Mouse (Mus musculus): ENCODE measurements around the gene Cdh18.
"Not testable (repeated sequence)": the region's sequence is repeated elsewhere in the genome, so short reads cannot be mapped to it uniquely, and the experiment has no call there.

Gene Cdh18

DNA sequence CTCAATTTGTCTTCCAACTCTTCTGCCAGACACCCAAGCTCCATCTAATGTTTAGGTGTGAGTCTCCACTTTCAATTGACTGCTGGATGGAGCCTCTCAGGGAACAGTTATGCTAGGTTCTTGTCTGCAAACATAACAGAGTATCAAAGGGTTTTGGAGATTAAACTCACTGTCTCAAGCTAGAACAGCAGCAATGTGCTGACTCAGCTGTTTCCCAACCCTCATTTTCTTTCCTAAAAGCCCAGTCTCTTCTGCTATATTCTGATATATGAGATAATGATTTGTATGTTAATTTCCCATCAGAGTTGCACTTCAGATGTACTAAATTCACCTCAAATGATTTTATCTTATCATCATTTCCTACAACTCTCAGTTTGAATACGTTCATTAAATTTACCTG, 398.4 kb downstream of the Cdh18 start:
- DNase-seq (ENCODE audit: low spot score): no peak

GRCm38 (mm10) chr15:22969424-22969823, 420.6 kb downstream of the Cdh18 start:
- DNase-seq (ENCODE audit: low spot score): no peak

GRCm38 (mm10) chr15:22980136-22980535, 431.3 kb downstream of the Cdh18 start:
- no peak for DNase-seq (ENCODE audit: low spot score)

DNA sequence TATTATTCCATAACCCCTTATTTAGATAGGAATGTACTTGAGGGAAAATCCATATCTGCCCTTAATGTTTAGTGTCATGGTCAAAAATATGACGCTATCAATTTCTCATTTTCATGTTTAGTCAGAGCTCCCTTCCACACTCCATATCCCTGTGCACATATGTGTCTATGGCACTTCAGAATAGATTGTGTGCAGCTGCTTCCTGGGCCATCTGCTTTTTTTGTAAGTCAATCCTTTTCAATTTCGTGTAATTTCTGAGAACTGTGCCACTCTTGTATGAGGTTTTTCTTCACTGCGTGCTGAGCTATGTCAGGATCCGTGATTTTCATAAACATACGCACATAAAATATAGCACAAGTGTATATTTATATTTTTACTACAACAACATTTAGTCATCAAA, 435.8 kb downstream of the Cdh18 start:
- no peak for DNase-seq (ENCODE audit: low spot score)

DNA sequence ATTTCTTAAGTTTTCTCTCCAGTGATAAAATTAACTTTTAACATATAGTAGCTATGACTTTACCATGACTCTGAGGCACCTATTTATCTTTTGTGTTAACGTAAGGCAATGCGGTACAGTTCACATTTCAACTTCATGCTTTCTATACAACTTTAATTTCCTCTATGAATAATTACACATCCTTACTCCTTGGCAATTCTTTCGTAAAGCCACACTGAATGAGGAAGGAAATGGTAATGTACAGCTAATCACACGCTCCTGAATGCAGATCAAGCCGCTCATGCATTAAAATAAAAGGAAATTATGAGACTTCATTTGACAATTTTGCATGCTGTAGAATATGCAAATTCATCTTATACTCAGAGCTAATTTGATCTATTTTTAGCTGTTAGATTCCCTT, 467.9 kb downstream of the Cdh18 start:
- no peak for DNase-seq (ENCODE audit: low spot score)

- DNase-seq (ENCODE audit: low spot score): no peak
These were observed 472.3 kb downstream of the Cdh18 start for GRCm38 (mm10) chr15:23021151-23021550.

GRCm38 (mm10) chr15:23022635-23023034, 473.8 kb downstream of the Cdh18 start:
- no peak for DNase-seq (ENCODE audit: low spot score)

DNA sequence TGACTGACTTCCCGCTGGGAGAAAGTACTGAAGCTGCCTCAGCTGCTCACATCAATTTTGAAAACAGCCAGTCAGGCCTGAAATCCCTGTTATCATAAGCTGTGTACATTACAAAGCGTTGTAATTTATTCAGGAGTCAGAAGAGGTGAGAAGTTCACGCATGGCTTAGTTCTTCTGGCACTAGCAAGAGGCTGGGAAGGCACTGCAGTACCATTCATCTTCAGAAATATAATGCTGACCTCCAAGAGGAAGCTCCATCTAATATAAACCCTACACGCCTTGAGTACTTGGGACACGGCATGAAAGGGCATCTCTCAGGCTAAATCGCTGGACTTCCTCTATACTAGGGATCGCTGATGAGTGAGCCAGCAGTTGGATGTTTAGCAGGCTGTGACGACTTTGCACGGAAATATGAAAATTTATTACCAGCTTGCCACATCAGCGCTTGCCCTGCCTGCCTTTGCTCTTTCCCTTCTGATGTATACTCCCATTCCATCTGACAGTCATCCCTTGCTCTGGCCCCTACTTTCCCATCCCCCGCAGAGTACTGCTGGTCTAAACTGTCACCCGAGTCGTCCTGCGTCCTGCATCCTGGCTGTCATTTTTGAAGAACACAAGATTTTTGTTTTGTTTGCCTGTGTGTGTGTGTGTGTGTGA, 486.9 kb downstream of the Cdh18 start:
- no peak for DNase-seq (ENCODE audit: low spot score)

DNA sequence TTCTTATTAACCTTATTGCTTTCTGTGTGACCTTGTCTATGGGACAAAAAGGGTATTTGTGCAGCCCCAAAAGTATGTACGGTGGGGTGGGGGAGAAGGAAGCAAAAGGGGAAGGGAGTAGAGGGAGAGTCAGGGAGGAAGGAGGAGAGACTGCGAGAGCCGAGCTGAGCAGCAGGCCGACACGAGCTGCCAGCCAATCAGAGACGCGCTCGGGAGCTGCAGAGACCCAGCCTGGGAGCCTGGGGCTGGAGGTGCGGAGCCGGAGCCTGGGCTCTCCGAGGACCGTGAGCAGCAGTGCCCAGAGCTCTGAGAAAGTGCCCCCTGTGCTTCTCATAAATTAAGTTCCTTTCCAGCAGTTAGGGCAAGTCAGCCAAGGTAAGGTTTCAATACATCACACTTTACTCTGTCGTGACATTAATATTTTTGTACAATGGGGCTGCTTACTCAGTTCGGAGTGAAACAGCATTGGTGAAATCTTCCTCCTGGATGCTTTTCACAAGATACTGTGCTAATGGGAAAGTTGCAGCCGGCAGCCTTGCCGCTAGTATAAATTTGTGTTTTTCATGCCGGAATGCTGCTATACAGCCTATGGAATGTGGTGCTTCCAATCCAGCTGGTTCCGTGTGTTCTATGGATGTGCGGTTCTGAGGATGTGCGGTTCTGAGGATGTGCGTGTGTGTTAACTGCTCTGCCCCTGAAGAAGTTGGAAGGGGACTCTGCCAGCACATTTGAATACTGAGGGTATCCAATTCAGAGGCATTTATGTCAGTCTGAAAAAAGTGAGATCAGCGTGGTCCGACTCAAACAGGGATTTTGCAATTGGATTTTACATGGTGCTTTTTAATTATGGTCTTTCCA, 487.6 kb downstream of the Cdh18 start:
- peak; percentile 8 for DNase-seq (ENCODE audit: low spot score)

- no peak for DNase-seq (ENCODE audit: low spot score)
These were observed 488.7 kb downstream of the Cdh18 start for GRCm38 (mm10) chr15:23037561-23037960.

GRCm38 (mm10) chr15:23046127-23046785, 497.4 kb downstream of the Cdh18 start:
- no peak for DNase-seq (ENCODE audit: low spot score)

DNA sequence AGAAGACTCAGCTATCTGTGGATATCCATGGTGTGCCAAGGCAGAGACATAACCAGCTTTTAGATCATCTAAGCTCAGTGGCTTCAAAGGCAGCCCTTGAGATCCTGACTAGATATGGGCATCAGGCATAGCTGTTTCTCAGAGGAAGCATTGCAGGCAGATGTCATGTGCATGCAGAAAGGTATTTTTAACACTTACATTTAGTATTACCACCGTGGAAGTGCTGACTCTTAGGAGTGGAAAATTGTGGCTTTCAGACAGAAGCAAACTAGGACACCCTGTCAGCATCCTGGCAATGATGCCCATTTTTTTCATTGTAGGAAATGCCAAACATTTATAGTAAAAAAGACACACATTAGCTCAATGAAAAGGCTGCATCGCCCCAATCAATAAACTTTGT, 503.2 kb downstream of the Cdh18 start:
- no peak for DNase-seq (ENCODE audit: low spot score)

DNA sequence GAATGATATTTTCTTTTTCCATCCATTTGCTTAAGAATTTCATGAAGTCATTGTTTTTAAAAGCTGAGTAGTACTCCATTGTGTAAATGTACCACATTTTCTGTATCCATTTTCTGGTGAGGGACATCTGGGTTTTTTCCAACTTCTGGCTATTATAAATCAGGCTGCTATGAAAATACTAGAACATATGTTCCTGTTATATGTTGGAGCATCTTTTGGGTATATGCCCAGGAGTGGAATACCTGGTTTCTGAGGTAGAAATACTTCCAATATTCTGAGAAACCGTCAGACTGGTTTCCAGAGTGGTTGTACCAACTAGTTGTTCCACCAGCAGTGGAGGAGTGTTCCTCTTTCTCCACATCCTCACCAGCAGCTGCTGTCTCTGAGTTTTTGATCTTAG, 536.5 kb downstream of the Cdh18 start:
- DNase-seq (ENCODE audit: low spot score): not testable (repeated sequence)

DNA sequence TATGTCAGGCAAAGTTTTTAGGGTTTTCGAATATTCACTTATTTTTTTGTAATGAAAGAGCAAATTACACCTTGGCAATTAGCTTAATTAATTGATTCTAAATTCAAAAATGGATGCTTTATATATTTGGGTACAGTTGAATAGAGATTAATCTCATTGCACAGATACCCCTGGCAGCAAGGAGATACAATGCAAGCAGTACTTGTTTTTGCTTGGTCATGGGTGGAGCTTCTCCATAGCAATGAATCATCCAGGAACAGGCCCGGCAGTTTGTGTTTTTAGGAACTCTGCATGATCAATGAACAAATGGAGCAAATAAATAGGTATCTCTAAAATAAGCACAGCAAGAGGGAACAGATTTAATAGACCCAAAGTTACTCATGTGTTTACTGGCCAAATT, 538.7 kb downstream of the Cdh18 start:
- no peak for DNase-seq (ENCODE audit: low spot score)

DNA sequence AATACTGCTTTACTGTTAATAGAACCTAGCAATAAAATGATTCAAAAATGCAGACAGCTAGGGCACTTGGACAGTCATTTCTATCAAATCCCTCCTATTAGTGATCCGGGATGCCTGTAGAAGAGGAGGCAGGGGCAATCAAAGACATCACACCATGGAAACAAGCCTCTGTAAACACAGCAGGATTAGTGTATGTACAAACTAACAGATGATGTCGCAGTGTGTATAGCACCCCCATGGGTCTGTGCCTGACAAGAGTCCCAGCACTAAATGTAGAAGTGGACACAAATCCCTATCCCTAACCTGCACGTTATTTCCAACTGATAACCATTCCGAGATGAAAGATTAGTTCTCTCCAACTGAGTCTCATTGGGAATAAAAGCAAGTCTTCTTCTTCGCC, 547.8 kb downstream of the Cdh18 start:
- DNase-seq (ENCODE audit: low spot score): no peak

- no peak for DNase-seq (ENCODE audit: low spot score)
These were observed 556.0 kb downstream of the Cdh18 start for GRCm38 (mm10) chr15:23104668-23105380.

DNA sequence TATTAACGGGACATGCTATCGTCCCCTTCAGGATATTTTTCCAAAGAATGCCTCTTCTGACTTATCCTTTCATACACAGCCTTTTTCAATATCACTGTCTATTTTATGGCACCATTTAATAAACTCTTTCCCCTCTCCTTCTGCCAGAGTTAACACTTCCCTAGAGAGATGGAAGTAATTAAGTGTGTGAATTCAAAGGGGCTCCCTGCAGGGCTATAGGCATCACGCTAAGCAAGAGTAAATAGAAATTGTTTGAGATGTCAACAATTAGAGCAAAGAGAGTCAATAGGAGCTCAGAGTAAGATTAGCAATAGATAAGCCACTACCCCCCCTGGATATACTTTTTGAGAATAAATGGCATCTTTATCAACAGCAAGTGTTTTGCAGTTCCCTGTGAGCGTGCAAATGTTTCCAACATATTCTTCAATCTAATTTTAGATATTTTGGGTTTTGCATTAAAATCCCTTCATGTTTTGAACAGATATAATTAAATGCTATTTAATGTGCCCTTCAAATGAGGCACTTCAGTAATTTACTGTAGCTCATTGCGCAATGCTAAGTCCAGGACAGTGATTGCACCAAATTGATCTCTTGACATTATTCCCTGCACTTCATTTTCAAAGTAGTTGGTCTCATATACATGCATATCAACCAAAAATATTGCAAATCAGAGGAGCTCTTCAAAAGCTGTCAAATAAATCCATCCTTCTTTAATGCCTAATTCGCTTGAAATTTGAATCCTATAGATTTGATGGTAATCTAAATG, 586.3 kb downstream of the Cdh18 start:
- DNase-seq (ENCODE audit: low spot score): no peak

DNA sequence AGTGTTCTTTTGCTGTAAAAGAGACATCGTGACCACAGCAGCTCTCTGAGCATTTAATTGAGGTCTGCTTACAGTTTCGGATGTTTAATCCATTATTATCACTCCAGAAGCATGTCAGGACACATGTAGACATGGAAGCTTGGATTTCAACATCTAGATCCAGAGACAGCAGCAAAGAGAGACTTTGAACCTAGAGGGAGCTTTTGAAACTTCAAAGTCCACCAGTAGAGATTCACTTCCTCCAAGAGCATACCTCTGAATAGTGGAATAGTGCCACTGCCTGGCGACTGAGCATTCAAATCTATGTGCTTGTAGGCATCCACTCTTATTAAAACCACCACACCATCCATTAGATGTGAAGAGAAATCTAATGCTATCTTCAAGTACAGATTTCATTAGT, 588.1 kb downstream of the Cdh18 start:
- no peak for DNase-seq (ENCODE audit: low spot score)

DNA sequence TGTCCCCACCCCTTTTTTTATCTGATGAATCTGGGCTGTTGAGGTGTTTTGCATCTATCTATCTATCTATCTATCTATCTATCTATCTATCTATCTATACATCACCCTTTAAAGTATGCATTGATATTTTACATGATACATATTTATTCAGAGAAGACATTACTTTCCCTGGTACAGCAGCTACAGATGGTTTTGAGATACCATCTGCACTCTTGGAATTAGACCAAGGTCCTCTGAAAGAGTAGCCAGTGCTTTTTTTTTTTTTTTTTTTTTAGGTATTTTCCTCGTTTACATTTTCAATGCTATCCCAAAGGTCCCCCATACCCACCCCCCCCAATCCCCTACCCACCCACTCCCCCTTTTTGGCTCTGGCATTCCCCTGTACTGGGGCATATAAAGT, 594.1 kb downstream of the Cdh18 start:
- DNase-seq (ENCODE audit: low spot score): not testable (repeated sequence)

GRCm38 (mm10) chr15:23155883-23156282, 607.1 kb downstream of the Cdh18 start:
- no peak for DNase-seq (ENCODE audit: low spot score)

GRCm38 (mm10) chr15:23164869-23165268, 616.0 kb downstream of the Cdh18 start:
- no peak for DNase-seq (ENCODE audit: low spot score)

DNA sequence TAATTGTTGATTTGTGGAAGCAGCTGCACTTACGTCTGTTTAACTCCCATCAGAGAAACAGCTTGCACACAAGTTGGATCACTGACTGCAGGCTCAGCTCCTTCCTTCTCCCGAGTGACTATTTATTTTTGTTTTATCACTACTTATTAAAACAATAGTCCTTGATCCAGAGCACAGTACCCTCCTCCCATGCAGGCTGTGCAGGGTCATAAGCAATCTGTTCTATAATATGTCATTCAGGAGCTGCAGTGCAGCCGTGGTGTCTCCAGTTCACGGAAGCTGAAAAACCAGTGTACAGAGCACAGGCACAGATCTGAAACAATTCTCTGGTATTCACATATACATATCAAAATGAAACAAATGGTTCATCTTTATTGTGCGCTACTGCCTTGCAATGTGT, 625.8 kb downstream of the Cdh18 start:
- DNase-seq (ENCODE audit: low spot score): no peak
